Mouse (Mus musculus): Measurements from ENCODE around the gene Smim5. TPM values are rescaled to one million over a fixed set of nuclear protein-coding genes. Genes with fewer than 3 reads are reported as not detected.
"Not testable (repeated sequence)": the region's sequence is repeated elsewhere in the genome, so short reads cannot be mapped to it uniquely, and the experiment has no call there.

Smim5 gene
- total RNA-seq (2021), result under 1 TPM; 0.46 to 0.74 TPM
- long read RNA-seq, partial matches to known transcripts, result 1 of 2 reads
- long read RNA-seq, other reads (novel, unspliced or antisense), result 1 of 2 reads

DNA sequence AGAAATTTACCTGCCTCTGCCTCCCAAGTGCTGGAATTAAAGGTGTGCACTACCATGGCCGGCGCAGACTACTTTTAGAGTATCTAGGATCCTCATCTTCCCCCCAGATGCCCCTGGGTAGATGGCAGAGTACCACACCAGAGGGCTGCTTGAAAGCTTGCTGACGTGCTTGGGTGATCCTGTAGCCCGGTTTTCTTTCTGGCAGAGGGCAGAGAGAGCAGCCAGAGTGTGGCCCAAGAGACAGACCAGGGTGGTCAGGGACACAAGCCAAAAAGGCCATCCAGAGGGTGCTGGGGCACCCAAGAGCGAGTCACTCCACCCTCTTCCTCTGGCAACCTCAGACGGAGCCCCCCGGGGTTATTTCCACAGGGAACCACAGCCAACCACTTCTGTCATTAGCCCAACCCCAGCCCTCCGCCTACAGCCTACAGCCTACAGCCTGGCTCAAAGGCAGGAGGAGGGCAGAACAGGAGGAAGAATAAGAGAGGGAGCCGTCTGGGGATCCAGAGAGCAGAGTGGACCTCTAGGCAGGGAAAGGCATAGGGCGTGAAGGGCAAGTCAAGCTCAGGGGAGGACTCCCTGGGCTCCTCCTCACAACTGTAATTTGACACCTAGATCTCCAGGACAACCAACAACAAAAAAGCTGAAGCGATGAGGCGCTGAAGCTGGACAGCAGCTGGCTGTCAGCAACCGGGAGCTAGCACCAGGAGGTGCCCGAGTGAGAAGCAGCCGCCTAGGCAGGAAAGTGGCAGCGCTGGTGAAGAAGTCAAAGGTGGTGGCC is at the start of gene Smim5:
TSS of gene Smim5 (plus strand) at position 481 of the 781 bp plus-strand sequence.
- no peak for DNase-seq (ENCODE audit: low spot score in 2 of 2)

DNA sequence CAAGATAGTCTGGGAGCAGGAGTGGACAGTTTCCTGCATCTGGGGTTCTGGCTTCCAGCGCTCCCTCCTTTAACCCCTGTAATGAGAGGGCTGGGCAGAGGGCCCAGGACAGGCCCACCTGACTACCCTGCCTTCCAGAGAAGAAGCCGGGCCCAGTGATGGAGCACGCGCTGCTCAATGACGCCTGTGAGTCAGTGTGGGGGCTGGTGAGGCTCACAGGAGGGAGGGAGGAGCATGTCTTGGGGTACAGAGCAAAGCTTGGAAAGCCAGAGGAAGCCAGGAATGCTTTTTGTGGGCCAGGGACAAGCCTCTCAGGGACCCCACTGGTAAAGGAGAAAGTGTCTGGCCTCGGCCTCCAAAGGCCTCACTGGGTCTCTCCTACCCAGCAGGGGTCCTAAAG is 45.1 kb upstream of the Smim5 start:
- DNase-seq (ENCODE audit: low spot score in 2 of 2), result peak; percentile 5 to 21

DNA sequence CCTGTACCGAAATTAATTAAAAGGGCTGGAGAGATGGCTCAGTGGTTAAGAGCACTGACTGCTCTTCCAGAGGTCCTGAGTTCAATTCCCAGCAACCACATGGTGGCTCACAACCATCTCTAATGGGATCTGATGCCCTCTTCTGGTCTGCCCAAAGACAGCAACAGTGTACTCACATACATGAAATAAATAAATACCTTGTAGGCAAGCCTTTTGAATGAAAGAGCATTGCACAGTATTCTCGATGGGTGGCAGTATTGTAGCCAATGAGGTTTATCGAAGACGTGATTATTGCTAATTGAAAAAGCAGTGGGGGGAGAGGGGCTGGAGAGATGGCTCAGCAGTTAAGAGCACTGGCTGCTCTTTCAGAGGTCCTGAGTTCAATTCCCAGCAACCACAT is 42.6 kb upstream of the Smim5 start:
- DNase-seq (ENCODE audit: low spot score in 2 of 2), result not testable (repeated sequence)

DNA sequence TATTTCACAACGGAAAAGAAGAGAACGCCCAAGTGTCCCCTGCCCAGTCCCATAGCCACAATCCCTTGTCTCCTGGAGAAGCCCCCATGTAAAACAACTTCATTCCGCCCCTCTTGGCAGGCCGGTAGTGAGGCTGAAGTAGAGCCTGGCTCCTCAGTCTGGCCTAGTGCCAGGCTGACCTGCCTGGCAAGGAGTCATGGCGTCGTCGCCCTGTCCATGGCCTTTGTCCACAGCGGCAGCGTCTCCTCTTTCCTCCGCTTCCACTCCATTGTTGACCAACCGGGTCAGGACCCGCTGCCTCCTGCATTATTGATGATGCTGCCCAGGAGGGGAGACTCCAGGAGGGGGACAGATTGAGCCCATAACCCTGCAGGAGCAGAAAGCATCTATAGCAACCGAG is 41.8 kb upstream of the Smim5 start:
- no peak for DNase-seq (ENCODE audit: low spot score in 2 of 2)

DNA sequence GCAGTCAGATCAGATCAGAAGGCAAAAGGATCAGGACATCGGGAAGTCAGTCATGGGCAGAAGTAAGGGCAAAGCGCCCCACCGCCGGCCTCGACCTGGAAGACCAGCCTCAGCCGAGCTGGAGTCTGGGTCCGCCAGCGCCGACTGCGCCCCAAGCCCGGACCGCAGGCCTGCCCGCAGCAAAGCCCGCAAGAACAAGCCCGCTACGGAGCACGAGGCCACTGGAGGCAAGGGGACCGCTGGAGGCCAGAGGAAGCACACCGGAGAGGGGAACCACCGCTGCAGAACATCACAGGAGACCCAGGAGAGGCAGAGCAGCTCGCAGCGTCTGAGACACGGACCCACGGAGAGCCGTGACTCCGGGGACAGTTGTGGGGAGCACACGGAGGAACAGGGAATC is 41.4 kb upstream of the Smim5 start, which contains the start of gene Myo15b:
TSS of gene Myo15b (plus strand) at position 53 of the 400 bp plus-strand sequence.
- no peak for DNase-seq (ENCODE audit: low spot score in 2 of 2)

DNA sequence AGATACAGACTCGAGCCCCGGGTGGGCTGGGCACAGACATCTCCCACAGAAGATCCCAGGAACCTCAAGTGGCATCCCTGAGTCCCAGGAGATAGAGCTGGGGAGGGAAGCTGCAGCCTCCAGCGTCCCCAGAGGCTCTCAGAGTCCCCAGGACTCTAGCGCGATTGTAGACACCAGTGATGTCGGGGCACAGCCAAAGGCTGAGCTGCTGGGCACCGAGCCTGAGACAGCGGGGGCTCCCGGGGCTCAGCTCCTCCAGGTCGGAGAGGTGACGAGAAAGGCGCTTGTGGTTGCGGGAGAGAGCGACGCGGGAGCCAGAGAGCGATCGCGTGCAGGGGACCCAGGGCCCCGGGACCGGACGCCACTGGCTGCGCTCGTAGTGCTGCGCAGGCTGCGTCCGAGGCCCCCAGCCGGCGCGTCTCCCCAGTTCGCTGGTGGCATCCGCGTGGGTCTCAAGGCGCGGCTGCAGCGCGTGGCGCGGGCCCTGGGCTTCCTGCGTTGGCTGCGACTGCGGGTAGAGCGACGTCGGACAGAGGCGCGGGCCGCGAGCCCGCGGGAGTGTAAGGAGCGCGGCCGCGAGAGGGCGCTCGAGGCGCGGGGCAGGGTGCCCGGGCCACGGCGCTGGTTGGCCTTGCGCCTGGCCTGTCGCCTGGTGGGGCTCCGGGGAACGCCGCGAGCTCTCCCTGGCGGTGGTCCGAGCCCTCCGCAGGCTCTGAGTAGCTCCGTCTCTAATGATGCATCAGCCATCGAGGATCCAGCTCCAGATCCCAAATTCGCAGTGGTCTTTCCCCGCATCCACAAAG is 40.4 kb upstream of the Smim5 start:
- DNase-seq (ENCODE audit: low spot score in 2 of 2), result peak; percentile 24 to 75

DNA sequence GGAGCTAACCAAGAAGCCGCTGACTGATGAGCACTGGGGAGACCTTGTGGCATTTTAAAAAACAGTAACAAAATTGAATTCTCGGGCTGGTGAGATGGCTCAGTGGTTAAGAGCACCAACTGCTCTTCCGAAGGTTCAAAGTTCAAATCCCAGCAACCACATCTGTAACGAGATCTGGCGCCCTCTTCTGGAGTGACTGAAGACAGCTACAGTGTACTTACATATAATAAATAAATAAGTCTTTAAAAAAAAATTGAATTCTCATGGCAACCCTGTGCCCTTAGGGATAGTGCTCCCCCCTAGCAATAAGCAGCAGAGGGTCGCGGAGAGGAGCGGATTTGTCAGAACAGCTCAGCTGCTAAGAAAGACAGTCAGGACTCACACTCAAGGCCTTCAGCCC is 35.9 kb upstream of the Smim5 start:
- DNase-seq (ENCODE audit: low spot score in 2 of 2), result no peak

DNA sequence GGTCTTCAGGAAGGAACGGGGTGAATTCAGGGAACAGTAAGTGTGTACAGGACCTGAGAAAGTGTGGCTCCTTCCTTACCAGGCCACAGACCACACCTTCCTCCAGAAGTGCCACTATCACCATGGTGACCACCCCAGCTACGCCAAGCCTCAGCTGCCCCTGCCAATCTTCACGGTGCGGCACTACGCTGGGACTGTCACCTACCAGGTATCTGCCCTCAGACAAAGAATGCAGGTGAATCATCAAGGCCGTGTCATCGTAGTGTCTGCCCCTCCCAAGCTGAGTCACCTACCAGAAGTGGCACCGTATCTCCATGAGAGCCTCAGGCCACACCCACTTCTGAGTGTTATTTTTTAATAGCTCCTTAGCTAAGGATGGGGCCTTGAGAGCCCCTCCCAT is 30.4 kb upstream of the Smim5 start:
- DNase-seq (ENCODE audit: low spot score in 2 of 2), result no peak

DNA sequence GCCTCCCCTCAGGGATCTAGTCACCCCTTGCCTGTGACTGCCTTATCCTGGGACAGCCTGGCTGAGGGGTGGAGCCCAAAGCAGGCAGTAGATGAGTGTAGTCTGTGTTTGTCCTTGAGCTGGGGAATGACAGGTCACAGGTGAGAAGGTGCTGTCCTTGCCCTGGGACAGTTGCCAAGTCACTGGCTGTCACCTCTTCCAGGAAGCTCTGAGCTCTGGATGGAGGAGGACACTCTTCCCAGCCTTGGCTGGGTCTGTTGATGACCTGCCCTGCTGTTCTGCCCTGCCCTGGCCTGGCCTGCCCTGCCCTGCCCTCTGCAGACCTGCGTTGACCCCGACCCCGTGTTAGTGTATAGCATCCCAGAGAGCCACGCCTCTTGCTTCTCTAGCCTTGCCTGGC is 27.3 kb upstream of the Smim5 start:
- no peak for DNase-seq (ENCODE audit: low spot score in 2 of 2)

DNA sequence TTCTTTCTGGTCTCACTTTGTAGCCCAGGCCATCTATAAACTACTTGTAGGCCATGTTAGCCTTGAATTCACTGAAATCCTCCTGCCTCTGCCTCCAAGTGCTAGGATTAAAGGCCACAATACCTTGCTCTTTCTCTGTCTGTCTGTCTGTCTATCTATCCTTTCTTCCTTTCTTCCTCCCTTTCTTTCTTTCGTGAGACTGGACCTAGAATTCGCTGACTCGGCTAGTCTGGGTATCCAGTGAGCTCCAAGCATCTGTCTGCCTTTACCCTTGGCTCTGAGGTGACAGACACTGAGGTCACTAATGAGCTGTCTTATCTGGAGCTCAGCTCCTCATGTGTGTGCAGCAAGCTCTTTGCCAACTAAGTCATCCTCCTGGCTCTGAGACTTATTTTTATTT is 23.8 kb upstream of the Smim5 start:
- no peak for DNase-seq (ENCODE audit: low spot score in 2 of 2)

DNA sequence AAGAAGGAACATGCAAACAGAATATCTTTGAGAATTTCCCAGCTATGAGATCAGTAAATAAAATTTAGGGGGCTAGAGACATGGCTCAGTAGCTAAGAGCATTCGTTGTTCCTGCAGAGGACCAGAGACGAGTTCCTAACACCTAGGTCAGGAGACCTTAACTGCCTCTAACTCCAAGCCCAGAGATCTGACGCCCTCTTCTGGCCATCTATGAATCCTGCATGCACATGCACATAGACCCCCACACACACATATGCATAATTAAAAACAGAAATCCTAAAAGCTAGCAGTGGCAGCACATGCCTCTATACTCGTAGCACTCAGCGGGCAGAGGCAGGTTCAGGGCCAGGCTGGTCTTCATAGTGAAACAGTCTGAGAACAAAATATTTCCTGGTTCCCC is 23.3 kb upstream of the Smim5 start:
- DNase-seq (ENCODE audit: low spot score in 2 of 2), result no peak

DNA sequence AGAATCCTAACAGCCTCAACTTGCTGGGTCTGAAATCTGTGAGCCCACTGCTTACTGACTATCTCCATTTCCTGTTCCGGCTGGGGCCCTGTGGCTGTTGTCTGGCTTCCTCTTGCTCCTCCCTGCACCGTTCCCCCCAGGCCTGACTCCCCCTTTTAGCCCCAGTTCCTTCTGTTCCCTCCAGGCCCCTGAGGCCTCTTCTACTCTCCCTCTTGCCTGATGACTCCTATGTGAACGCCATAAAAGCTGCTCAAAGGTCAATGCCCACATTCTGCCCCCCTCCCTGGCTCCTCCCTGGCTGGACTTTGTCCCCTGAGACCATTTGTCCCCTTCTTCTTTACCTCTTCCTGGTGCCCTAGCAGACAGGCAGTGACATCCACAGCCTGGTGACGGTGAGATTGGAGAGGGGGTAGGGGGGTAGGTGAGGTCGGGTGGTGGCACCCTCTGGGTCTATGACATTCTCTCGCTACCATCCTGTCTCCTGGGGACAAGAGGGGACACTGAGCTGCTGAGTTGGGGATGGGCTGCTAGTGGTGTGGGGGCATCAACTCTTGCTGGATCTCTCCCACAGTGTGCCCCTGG is 22.5 kb upstream of the Smim5 start:
- DNase-seq (ENCODE audit: low spot score in 2 of 2), result no peak

DNA sequence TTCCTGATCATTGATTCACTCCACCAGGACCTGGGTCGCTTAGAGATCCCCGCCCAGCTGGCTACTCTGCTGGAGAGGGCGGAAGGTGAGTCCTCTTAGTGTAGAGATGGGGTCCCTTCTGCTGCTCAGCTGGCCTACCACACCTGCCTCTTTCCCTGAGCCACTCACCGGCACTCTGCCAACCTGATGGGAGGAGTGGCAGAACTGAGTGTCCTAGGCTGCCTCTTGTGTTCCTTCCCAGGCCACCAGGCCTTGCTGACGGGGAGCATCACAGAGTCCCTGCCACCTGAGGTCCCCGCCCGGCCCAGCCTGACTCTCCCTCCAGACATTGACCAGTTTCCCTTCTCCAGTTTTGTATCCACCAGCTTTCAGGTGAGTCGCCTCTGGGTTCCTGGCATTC is 21.7 kb upstream of the Smim5 start:
- DNase-seq (ENCODE audit: low spot score in 2 of 2), result no peak

DNA sequence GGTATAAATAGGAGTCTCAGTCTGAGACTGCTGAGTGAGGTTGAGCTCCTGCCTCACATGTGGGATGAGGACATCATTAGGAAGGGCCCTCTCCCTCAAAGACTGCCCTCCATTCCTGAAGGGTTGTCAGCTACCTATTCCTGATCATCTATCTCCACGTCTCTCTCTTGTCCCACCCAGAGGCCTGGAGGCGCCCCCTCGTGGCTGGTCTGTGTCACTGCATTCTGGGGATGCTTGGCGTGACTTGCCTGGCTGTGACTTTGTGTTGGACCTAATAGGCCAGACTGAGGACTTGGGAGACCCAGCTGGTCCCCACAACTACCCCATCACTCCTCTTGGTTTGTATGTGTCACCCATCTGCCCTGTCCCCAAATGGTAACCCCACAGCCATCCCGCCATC is 18.8 kb upstream of the Smim5 start:
- no peak for DNase-seq (ENCODE audit: low spot score in 2 of 2)

DNA sequence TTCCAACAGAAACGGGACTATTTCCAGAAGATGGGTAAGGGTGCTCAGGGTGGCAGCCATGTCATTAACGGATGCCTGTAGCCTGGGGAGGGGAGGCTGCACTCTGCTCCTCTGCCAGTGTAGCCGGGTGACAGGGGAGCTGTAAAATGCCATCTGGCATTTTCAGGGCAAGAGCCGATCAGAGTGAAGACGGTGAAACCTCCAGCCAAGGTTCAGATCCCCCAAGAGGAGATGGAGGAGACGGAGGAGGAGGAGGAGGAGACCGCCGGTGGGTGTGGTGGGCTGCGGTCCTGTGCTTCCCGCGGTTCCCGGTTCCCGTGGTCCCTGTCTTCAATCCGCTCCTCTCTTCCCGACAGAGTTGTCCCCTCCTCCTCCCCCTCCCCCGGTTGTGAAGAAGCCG is 16.5 kb upstream of the Smim5 start:
- DNase-seq (ENCODE audit: low spot score in 2 of 2), result no peak

DNA sequence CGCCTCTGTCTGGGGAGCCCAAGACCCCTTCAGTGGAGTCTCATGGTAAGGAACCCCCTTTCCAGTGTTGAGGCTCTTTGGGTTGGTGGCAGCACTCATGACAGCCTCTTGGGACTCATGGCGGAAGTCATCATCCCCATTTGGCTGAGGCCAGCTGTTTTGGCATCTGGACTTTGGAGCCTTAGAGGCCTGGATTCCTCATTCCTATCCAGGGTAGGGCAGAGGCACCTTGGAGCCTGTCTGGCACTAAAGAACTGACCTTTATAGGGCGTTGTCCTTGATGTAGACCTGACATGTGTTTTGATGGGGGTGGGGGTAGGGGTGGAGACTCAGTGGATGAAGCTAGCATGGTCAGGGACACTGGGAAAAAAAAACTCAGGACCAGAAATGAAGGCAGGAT is 15.4 kb upstream of the Smim5 start:
- no peak for DNase-seq (ENCODE audit: low spot score in 2 of 2)

DNA sequence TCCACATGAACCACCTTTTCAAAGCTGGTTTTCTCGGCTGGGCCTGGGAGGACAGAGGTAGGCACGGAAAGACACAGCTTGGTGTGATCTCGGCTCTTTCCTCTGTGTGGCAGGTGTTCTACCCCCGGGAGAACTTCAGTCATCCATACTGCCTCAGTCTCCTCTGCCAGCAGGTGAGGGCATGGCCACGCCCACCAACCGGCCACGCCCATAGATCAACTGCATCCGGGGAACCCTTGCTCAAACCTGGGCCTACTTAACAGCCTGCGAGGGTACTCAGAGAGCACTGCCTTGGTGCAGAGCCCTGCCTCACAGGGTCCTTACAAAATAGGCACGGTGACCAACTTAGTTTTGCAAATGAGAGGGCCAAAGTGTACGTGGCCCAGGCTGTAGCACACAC is 14.5 kb upstream of the Smim5 start:
- no peak for DNase-seq (ENCODE audit: low spot score in 2 of 2)

DNA sequence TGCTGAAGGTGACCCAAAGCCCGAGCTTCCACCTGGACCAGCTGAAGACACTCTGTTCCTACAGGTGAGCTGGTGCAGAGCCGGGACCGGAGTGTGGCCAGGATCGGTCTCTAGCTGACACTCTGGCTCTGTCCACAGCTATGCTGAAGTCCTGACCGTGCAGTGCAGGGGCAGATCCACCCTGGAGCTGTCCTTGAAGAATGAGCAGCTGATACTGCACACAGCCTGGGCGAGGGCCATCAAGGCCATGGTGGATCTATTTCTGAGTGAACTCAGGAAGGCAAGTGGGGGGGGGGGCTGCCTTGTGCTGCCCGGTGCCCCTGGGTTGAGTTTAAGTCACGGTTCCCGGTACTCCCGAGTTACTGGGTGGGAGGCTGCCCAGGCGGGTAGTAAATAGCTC is 13.3 kb upstream of the Smim5 start:
- DNase-seq (ENCODE audit: low spot score in 2 of 2), result no peak

DNA sequence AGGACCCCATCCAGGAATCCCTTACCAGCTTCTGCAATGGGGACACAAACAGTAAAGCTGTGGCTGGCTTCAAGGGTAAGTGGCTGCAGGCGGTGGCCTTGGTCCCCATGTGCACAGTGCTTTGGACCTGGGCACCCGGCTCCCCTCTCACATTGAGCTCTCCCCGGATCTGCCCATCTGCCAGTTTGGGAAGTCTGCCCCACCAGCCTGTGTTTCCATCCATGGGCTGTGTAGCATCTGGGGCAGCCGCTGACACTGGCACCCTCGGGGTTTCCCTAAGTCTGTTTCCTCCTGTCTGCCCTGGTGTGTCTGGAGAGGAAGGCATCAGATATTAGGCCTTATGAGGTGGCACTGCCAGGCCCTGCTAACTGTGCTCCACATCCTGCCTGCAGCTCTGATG is 11.7 kb upstream of the Smim5 start:
- DNase-seq (ENCODE audit: low spot score in 2 of 2), result no peak

DNA sequence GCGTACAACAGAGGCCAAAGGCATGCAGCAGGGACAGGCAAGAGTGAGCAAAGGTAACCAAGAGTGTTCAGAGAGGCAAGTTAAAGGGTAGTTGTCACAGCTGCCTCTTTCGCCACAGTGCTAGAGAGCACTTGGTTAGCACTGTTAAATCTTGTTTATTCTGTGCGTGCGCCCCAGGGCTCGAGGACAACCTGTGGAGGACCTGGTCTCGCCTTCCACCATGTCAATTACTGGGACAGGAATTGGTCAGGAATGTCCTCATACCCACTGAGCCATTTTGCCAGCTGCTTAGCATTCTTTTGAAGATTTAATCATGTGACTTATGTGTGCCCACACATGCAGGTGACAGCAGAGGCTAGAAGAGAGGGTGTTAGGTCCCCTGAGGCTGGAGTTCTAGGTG is 10.6 kb upstream of the Smim5 start:
- no peak for DNase-seq (ENCODE audit: low spot score in 2 of 2)

DNA sequence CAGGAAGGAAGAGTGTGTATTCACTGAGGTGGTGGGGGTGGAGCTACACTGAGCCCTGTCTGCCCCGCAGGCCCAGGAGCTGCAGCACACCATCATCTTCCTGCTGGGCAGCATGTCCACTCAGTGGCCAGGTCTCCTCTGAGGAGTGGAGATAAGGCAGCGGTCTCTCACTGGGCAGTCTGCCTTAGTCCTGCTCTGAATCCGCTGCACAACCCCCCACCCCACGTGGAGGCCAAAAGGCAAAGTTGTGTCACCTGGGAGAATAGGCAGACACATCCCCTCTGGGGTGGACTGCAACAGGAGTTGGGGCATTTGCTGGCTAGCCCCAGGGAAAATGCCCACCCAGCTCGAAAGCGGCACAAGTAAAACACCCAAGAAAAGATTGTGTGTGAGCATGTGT is 7.6 kb upstream of the Smim5 start:
- DNase-seq (ENCODE audit: low spot score in 2 of 2), result no peak

DNA sequence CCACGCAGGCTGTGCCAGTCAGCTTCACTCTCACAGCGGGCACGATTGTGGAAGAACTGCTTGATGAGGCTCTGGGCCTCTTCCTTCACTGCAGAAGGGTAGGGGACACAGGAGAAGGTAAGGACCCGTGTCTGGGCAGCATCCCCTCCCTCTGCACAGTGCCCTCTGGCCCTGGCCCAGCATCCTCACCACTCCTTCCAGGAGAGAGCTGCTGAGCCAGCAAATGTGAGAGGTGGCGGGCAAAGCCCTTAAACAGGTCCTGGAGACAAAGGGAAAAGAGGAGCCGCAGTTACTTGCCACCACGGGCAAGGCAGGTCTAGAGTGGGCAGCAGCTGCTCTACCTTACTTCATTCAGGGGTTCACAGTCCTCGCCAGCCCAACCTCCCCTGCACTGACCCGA is 6.7 kb upstream of the Smim5 start:
- no peak for DNase-seq (ENCODE audit: low spot score in 2 of 2)
